Mouse (Mus musculus): ENCODE measurements around the gene Nme9.

The Nme9 gene

DNA sequence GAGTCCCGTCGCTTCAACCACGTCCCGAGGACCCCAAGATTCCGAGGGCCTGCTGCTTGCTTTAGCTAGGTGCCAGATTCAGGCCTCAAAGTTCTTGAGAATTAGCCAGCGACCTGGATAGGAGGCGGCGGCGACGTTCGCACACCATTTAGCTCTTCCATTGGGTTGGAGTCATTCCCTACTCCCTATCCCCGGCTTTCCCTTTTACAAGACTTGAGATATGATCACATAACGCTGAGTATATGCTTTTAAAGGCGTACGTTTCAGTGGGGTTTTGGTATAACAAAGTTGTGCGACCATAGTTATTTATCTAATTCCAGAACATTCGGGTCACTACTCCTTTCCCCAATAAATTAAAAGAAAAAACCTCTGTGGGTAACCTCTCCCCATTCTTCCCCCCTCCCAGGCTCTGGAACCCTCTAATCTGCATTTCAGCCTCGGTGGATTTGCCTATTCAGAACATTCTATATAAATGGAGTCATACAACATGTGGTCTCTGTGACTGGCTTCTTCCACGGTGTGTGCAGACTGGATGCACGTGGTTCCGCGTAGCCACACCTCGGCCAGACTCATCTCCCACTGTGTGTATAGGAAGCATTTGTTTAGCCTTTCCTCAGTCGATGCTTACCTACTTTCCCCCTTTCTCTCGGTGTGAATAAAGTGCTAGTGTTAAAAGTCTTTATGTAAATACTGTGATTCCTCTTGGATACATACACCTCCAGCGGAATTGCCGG lies 14.1 kb upstream of the Nme9 start, which contains the start of gene Mras:
Gene Mras, minus strand, starts transcription at position 351 of the 734 bp plus-strand sequence.
- DNase-seq = peak in 1 of 2 experiments; percentile 8

DNA sequence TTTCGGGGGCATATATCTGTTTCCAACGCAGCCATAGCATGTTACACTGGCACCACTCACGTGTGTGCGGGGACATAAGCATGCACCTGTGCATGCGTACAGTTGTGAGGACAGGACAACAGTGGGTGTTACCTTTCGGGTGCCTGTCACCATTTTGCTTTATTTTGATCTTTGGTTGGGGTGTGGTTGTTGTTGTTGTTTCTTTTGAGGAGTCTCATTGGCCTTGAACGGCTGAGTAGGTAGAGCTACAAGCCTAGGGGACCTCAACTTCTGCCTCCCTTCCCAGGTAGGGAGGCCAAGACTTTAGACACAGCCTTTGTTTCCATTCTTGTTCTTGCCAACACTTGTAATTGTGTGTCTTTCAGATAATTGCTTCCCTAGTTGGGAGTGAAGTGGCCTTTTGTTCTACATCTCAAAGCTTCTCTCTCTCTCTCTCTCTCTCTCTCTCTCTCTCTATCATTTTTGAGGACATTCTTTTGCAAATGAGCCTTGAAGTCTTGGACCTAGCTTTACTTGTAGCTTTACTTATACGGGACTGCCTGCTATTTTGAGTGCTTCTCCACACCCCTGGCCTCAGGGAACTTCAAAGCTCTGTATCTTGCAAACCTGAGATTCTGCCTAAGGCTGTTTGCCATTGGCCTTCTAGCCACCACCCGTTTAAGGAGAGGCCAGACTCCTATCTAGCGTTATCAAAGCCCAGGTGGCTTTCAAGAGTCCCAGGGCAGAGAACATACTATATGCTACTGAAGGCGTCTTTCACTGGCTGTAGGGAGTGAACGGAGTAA lies 13.3 kb upstream of the Nme9 start:
- no peak for DNase-seq

DNA sequence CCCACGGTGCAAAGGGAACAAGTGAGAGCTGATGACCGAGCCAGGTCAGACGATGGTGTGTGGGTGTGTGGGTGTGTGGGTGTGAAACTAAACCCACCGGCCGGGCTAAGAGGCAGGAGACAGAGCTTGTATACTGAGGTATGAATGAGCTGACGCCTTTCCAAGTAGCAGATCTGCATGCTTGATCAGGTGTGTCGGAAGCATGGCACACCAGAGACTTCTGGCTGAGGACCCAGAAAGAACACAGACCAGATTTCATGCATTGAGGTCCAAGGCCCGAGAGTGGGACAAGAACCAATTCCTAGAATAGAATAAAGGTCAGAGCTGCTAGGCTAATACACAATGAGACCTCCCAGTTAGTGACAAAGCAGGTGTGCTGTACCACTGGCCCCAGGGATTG lies 12.2 kb upstream of the Nme9 start:
- DNase-seq = peak; percentile 51 to 68

DNA sequence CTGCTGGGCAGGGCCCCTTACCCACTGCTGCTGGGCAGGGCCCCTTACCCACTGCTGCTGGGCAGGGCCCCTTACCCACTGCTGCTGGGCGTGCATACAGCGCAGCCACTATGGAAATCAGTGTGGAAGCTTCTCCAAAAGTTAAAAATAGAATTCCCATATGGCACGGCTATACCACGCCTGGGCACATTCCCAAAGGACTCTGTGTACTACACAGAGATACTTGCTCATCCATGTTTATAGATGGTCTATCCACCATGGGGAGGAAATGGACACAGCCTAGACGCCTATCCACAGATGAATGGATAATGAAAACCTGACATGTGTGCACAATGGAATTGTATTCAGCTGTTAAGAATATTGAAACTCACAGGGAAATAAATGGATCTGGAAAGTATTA lies 10.3 kb upstream of the Nme9 start:
- DNase-seq = no peak

DNA sequence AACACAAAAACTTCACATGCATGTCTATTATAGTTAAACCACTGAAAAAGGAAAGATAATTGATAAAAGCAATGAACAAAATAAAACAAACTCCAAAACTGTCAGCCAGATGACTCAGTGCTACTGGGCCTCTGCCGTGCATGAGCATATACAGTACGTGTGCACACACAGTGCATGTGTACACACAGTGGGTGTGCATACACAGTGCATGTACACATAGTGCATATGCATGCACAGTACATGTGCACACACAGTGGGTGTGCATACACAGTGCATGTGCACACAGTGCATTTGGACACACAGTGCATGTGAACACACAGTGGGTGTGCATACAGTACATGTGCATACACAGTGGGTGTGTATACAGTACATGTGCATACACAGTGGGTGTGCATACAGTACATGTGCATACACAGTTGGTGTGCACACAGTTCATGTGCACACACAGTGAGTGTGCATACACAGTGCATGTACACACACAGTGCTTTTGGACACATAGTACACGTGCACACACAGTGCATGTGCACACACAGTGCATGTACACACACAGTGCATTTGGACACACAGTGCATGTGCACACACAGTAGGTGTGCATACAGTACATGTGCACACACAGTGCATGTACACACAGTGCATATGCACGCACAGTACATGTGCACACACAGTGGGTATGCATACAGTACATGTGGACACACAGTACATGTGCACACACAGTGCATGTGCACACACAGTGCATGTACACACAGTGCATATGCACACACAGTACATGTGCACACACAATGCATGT lies 9.4 kb upstream of the Nme9 start:
- DNase-seq = no peak

DNA sequence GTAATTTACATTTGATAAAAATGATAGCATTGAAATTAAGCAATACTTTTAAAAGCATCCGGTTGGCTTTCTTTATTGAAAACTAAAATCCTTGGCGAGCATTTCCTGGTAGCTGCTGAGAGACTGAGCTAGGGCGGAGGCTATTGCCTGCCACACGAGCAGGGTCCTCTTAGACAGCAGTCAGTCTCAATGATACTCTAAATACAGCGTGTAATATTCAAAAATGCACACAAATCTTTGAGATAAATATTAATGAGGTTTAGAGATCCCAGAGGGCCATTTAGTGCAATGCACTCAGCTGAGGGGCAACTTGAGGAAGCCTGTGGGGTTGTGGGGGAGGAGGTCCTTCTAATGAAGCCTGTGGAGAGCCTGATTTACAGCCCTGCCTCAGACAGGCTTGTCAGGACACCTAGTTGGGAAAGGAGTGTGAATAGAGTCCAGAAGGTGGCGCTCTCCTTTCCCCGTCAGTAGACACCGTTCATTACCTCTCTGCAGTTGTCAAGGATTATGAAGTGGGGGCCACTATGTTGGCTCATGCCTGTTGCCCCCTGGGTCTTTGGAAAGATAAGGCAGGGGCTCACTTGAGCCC lies 6.6 kb upstream of the Nme9 start:
- DNase-seq = peak; percentile 56 to 65

DNA sequence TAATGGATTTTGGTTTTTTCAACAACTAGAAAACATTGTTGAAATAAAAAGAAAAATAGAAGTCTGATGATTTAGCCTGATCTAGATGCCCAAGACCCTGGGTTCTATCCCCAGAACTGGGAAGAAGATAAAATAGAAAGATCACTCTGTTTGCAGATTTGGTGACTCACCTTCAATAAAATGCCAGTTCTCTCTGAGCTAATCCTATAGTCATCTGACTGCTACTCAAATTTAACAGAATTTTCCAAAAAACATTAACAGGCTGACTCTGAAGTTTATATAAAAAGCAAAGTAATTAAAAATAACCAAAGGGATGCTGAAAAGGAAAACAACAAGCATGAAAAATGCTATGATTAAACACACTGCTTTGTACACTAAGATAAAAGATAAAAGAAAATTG lies 5.0 kb upstream of the Nme9 start:
- DNase-seq = no peak

DNA sequence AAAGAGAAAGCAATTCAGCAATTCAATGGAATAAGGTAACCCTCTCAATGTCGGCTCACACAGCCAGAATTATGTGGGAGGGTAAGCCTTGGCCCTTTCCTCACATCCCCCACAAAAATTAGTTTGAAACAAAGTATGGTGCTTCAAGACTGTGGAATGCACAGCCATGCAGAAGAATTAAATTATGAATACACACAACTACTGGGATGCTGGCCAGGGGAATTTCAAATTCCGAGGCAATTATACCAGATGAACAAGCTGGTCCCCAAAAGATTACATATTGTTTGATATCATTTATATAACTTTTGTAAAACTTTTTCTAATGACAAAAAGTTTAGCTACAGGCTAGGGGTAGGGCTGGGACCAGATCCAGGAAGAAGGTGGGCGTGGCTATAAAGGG lies 4.0 kb upstream of the Nme9 start:
- DNase-seq = no peak

DNA sequence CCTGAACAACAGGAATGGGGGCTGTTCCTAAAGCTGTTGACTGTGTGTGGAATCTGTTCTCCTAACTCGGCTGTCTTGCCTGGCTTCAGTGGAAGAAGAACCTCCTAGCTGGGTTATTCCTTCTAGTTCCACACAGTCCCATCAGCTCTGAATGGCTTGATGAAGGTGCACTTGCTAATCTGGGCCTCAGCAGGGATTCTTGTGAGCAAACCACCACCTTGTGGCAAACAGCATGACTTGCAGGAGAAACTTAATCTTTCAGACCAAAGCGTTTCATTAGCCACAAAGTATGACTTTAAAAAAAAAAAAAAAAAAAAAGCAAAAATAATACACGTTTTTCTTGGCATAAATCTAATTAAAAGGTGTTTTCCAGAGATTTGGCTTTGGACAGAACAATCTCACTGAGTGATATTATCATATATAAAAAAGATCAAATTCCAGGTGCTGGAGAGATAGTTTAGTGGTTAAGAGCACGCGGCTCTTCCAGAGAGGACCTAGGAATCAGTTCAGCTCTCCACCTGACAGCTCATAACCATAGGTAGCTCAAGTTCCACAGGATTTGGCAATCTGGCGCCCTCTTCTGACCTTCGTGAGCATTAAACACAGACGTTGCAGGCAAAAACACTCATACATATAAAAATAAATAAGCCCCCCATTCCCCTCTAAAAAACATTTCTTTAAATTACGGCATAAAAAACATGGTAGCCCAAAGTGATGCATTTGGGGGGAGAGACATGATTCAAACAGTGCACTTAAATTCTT lies 1.2 kb upstream of the Nme9 start:
- no peak for DNase-seq

DNA sequence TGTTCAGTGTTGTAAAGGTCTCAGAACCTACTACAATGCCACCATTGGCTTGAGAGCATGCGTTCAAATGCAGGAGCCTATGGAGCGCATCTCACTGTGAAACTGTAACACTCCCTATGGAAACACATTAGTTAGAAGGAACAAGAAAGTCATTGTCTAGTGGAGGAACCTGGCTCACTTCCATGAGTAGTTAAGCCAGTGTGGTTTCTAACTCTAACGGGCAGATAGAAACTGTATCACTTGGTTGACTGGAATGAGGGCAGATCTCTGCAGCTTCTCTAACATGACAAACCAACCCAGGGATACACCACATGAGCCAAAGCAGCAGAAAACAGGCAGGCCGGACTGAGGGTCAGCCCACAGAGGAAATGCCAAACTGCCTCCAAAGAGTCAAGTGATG lies 2.9 kb downstream of the Nme9 start:
- DNase-seq = no peak

DNA sequence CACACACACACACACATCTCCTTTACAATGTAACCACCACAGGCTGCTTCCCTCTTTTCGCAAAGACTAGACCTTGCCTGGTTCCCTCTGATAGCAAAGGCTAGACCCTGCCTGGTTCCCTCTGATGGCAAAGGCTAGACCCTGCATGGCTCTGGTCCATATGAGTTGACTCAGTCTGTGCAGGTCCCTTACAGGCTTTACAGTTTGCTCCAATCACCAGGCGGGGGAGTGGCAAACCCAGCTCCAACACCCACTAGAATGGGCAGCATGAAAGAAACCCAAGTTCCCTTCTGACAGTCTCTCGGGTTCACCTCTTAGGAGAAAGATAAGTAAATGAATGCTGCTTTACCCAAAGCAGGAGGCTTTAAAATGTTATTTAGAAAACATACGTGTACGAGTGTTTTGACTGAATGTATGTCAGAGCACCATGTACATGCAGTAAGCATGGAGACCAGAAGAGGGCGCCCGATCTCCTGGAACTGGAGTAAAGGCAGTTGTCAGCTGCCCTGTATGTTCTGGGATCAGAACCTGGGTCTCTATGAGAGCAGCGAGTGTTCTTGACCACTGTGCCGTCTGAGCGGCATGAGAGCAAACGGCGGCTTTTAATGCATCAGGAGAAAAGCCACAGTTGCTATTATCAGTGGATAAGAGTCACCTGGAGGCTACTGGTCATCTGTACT lies 7.4 kb downstream of the Nme9 start:
- peak; percentile 75 to 80 for DNase-seq

DNA sequence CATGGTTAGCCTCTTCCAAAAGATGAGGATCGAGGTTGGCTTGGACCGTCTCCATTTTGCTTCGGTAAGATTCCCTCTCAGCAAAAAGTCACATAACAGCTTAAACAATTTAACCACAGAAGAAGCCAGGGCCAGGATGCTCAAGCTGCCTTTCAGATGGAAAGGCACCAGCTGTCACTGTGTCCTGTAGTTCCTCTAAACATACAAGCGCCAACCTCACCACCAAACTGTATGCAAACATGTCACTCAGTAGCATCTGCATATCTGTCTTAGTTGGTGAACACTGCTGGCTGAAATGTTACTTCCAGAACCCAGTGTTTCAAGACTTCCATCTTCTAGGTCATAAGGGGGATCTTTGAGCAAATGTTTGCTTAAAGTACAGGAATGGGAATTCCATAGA lies 8.5 kb downstream of the Nme9 start:
- no peak for DNase-seq

DNA sequence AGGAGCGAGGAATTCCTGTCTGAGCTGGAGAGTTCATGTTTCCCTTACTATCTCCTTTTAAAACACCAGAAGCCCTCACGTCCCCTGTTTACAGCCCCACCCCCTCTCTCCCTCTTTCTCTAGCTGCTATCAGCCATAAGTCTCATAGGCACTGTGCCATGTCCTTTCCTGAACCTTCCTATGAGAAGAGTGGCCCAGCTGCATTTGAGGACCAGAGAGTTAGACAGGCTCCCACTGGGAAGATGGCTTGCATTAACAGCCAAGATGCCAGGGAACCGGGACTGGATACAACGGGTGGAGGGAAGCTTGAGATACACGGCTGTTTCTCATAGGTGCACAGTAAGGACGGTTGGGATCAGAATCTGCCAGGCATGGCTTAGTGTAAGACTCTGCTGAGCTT lies 13.6 kb downstream of the Nme9 start:
- peak; percentile 63 to 65 for DNase-seq

DNA sequence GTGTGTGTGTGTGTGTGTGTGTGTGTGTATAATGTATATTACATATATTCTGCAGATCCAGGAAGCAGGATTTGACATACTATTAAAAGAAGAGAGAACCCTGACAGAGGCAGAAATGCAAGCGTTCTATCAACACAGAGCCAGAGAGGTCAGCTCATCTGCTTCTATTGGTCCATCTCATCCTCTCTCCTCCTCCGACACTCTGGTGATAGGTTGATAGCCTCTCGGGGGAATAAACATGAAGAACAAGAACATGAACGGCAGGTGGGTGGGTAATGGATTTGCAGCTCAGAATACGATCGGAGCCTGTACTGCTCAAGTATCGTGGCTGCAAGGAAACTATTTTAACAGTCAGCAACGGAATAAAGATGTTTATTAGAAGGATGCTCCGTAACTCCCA lies 17.3 kb downstream of the Nme9 start:
- DNase-seq = no peak

DNA sequence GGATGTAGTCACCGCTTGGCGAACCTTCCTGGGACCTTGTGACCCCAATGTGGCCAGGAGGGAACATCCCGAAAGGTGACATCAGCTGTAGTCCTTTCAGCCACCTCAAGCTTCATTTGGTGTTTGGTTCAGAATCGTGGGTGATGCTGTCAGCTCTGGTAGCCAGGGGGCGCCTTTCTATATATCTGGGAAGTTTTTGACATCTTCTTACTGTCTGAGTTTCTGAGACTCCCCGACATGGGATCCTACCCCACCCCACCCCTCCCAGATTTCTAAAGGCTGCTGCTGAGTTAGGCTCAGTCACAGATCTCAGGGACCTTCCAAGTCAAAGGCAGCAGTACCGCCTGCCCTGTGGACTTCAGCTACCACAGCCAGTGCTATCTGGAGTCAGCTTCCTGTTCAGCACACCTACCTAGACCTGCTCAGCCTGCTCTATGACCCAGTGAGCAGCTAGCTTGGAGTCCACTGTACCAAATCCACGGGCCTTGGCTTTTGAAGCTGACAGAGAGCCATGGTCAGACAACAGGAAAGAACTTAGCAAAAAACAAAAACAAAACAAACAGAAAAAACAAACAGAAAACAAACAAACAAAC lies 18.5 kb downstream of the Nme9 start:
- peak; percentile 32 to 49 for DNase-seq

DNA sequence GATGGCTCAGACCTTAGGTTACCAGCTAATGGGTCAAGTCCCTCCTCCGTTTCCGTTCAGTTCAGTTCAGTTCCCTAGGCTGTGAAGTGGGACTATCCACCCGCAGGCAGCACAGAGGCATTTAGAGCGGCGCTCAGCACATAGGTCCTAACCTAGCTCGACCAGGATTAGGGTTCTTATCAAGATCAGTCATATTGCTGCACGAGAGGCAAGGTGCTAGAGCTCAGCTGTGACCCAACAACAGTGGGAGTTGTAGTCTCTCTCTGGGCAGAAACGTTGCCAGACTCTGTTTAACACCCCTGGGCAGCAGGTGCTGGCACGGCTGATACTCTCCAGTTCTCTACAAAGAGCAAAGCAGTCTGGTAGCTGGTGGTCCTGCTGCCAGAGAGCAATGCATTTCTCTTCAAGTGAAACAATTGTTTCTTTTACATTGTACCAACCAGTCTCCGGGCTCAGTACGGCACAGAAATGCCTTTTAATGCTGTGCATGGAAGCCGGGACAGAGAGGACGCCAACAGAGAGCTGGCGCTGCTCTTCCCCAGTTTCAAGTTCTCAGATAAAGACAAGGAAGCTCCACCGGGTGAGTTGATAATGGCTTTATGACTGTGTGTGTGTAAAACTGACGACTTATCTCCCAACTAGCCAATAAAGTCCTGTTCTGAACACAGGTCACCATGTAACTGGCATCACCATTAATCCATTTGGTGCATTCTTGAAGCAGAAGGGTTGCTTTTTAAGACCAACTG lies 19.2 kb downstream of the Nme9 start:
- peak; percentile 36 to 51 for DNase-seq

DNA sequence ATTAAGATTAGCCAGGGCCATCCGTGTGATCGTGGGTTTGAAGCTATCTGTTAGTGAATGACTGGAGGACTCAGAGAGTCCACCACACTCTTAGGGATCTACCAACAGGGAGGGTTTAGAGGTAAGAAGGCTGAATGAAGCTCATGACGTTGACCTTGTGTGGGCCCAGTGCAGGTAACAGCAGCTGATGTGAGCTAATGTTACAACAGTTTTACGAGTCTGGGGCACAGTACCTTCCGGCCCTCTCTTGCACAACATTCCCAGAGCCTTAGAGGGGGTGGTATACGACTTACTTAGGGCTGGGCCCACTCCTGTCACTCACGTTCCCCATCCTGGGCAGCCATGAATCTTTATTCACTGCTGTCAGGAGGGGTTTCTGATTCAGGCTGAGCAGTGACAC lies 20.1 kb downstream of the Nme9 start:
- no peak for DNase-seq

DNA sequence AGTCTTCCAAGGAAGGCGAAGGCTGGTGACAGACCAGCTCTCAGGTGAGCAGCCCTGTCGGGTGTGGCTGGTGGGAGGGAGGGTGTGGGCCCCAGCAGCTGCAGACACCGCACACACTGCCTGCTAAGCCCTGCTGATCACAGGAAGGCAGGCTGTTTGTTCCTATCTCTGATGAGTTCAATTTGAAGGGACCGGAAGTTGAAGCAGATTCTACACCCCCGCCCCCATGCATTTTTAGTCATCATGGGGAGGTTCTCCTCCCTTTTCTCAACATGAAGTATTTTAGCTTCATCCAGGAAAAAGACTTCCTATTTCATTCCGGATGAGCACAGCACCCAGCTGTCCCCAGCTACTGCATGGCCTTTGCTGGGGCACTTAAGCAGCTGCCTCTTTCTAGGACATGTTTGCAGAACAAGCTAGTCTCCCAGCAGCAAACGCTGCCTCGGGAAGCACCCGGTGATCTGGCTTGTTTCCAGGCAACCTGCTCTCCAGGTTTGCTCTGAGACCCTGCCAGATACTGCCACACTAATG lies 28.0 kb downstream of the Nme9 start:
- DNase-seq = peak; percentile 71

DNA sequence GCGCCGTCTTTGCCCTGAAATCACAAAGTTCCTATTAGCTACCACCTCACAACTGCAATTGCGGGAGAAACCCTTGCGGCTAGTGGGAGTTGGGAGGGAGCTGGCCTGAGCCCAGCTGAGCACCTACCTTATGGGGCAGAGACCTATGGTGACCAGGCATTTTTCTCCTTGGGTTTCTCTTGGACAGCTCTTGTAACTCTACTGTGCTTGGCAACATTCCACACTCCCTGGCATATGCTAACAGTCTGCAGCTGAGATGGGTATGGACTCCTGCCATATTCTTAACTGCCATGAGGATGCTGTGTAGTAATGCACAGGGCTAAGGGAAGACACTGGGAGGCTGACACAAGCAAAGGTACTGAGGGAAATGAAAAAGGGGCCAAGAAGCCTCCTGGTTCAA lies 29.5 kb downstream of the Nme9 start:
- peak; percentile 84 to 85 for DNase-seq

DNA sequence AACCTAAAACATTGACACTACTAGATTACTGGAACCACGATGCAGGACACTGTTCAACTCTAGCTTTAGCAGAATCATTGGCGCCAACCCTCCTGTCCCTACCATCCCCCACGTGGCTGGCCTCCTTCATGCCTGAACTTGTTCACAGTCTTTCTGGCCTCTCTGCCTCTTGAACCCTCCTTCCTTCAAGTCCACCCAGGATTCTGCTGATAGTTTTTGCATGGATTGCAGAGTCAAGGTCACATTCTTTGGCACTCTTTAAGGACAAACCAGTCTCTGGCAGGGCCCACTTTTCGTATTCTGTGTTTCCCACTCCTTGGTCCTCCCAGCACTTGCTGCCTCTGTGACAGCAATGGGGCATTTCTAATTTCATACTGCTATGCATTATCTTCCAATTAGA lies 31.9 kb downstream of the Nme9 start:
- no peak for DNase-seq
